Comparison of ENCODE assay signal across 20 mouse cellular contexts in genomic region chr19:56102454-56103080, GRCm38 (mm10).
DNase-seq lines count a peak whose midpoint lies in the region; ATAC-seq lines count a peak whose summit lies in the region.
"Had no signal": no experiment of that assay in that cellular context is flagged by ENCODE, and none has a peak within 500 bp of the region (broad histone marks: within the 10 kb centered on the region; RNA-seq: fewer than 3 reads in every experiment).

No protein-coding gene starts in this region.

- no peak overlapping the region for H3K4me2 ChIP-seq in forebrain, embryonic 14.5 days (ENCODE audit: low read length)
- H3K4me2 ChIP-seq in forebrain, embryonic 13.5 days: no peak overlapping the region
- no peak overlapping the region for H3K4me2 ChIP-seq in limb, embryonic 15.5 days
- H3K4me2 ChIP-seq: heart, embryonic 12.5 days; hindbrain, embryonic 14.5 days; kidney, embryonic 15.5 days; limb, embryonic 12.5 days; liver, embryonic 15.5 days; midbrain, embryonic 13.5 days; neural tube, embryonic 12.5 days had no signal

- no peaks in the 10 kb centered on the region for H3K36me3 ChIP-seq in forebrain, embryonic 14.5 days (ENCODE audit: control insufficient read depth, insufficient read depth, low read length)
- no peaks in the 10 kb centered on the region for H3K36me3 ChIP-seq in forebrain, embryonic 13.5 days (ENCODE audit: poor library complexity, severe bottlenecking)
- H3K36me3 ChIP-seq in embryonic facial prominence, embryonic 10.5 days (replicated peaks): no peaks in the 10 kb centered on the region; the same call in 1 of the 2 replicates
- H3K36me3 ChIP-seq in limb, embryonic 15.5 days: no peaks in the 10 kb centered on the region
- H3K36me3 ChIP-seq: heart, embryonic 12.5 days; kidney, embryonic 15.5 days; limb, embryonic 12.5 days; liver, embryonic 15.5 days; midbrain, embryonic 13.5 days; neural tube, embryonic 12.5 days had no signal

- no peaks in the 10 kb centered on the region for H3K4me1 ChIP-seq in forebrain, embryonic 14.5 days (ENCODE audit: control insufficient read depth, insufficient read depth, low read length)
- peaks cover 5% of the 10 kb centered on the region for H3K4me1 ChIP-seq in forebrain, embryonic 13.5 days
- H3K4me1 ChIP-seq in embryonic facial prominence, embryonic 10.5 days: peaks cover 32% of the 10 kb centered on the region
- peaks cover 40% of the 10 kb centered on the region for H3K4me1 ChIP-seq in limb, embryonic 15.5 days
- H3K4me1 ChIP-seq: heart, embryonic 12.5 days; liver, embryonic 15.5 days had no signal

- intact Hi-C loops in heart, postnatal 25 days (cut with DNase I): no loop called here

- no peak overlapping the region for H3K27ac ChIP-seq in forebrain, embryonic 14.5 days (ENCODE audit: low read depth, low read length)
- H3K27ac ChIP-seq in forebrain, embryonic 13.5 days: no peak overlapping the region
- peak overlapping the region; percentile 6; the same call in 1 of the 2 replicates for H3K27ac ChIP-seq in embryonic facial prominence, embryonic 10.5 days (replicated peaks)
- no peak overlapping the region for H3K27ac ChIP-seq in limb, embryonic 15.5 days
- H3K27ac ChIP-seq: hindbrain, embryonic 14.5 days; kidney, embryonic 15.5 days; limb, embryonic 12.5 days; liver, embryonic 15.5 days; midbrain, embryonic 13.5 days; neural tube, embryonic 12.5 days had no signal

- H3K4me3 ChIP-seq in forebrain, embryonic 14.5 days (ENCODE audit: low read depth, low read length): no peak overlapping the region
- H3K4me3 ChIP-seq in forebrain, embryonic 13.5 days: no peak overlapping the region
- no peak overlapping the region for H3K4me3 ChIP-seq in embryonic facial prominence, embryonic 10.5 days
- H3K4me3 ChIP-seq in limb, embryonic 15.5 days: no peak overlapping the region
- H3K4me3 ChIP-seq: heart, embryonic 12.5 days; kidney, embryonic 15.5 days; limb, embryonic 12.5 days; liver, embryonic 15.5 days; midbrain, embryonic 13.5 days; neural tube, embryonic 12.5 days had no signal

- H3K9ac ChIP-seq in forebrain, embryonic 14.5 days (ENCODE audit: low read length): no peak overlapping the region
- H3K9ac ChIP-seq in forebrain, embryonic 13.5 days: no peak overlapping the region
- H3K9ac ChIP-seq in limb, embryonic 15.5 days: no peak overlapping the region
- H3K9ac ChIP-seq: forebrain, postnatal 0 days; heart, embryonic 12.5 days; hindbrain, embryonic 14.5 days; kidney, embryonic 15.5 days; limb, embryonic 12.5 days; liver, embryonic 15.5 days; midbrain, embryonic 13.5 days; neural tube, embryonic 12.5 days had no signal

- 0 out of 2 replicates have a peak, but pooled peaks cover 6% of the 10 kb centered on the region for H3K9me3 ChIP-seq in forebrain, embryonic 14.5 days (replicated peaks; ENCODE audit: control insufficient read depth, low read length)
- H3K9me3 ChIP-seq in forebrain, embryonic 13.5 days (replicated peaks): peaks cover 8% of the 10 kb centered on the region
- peaks cover 17% of the 10 kb centered on the region for H3K9me3 ChIP-seq in embryonic facial prominence, embryonic 10.5 days
- no peaks in the 10 kb centered on the region for H3K9me3 ChIP-seq in limb, embryonic 15.5 days

- no peak for ATAC-seq in forebrain, embryonic 14.5 days
- no peak for ATAC-seq in forebrain, embryonic 13.5 days
- peak; percentile 46; the same call in 1 of the 2 replicates for ATAC-seq in limb, embryonic 15.5 days (ENCODE audit: insufficient number of reproducible peaks, low FRiP score, low TSS enrichment, low read depth)
- ATAC-seq: CD4-positive, CD25-positive, alpha-beta regulatory T cell, adult 4 months; forebrain, postnatal 0 days; midbrain, embryonic 13.5 days had no signal

- WGBS in forebrain, embryonic 14.5 days: 58% methylated on average over 7 of the region's 7 CpGs
- 65% methylated on average over 7 of the region's 7 CpGs for WGBS in forebrain, embryonic 13.5 days
- 86% methylated on average over 7 of the region's 7 CpGs for WGBS in embryonic facial prominence, embryonic 10.5 days
- WGBS in limb, embryonic 15.5 days: 37% methylated on average over 7 of the region's 7 CpGs

- peak; percentile 41 for DNase-seq in forebrain, embryonic 14.5 days (ENCODE audit: low spot score)
- no peak for DNase-seq in embryonic facial prominence, embryonic 10.5 days (ENCODE audit: low spot score)
- peak; percentile 38 for DNase-seq in gonadal fat pad, adult 2 months (ENCODE audit: low read depth)
- no peak for DNase-seq in urinary bladder, postnatal 10 days (ENCODE audit: low spot score)
- no peak for DNase-seq in heart, postnatal 25 days (ENCODE audit: low spot score)
- no peak for DNase-seq in adrenal gland, postnatal 36 days
- DNase-seq: cerebellum, adult 8-10 months; forebrain, postnatal 0 days; heart, postnatal 14 days; kidney, postnatal 4 days had no signal

- no peaks in the 10 kb centered on the region for H3K27me3 ChIP-seq in forebrain, embryonic 14.5 days (replicated peaks; ENCODE audit: control insufficient read depth, insufficient read depth, low read length)
- peaks cover 8% of the 10 kb centered on the region; the same call in 1 of the 2 replicates for H3K27me3 ChIP-seq in forebrain, embryonic 13.5 days
- H3K27me3 ChIP-seq in embryonic facial prominence, embryonic 10.5 days (replicated peaks; ENCODE audit: low read depth, poor library complexity, severe bottlenecking): peaks cover 37% of the 10 kb centered on the region
- H3K27me3 ChIP-seq in limb, embryonic 15.5 days: peaks cover 3% of the 10 kb centered on the region; the same call in 1 of the 2 replicates
- H3K27me3 ChIP-seq: liver, embryonic 15.5 days; midbrain, embryonic 13.5 days had no signal

Comparison
In these comparisons a context has a peak if more than half of its experiments do, and no peak if none do; other contexts are left out.
1. DNase-seq: peak in forebrain, embryonic 14.5 days (single experiment) and gonadal fat pad, adult 2 months (single experiment); none in embryonic facial prominence, embryonic 10.5 days (single experiment), urinary bladder, postnatal 10 days (single experiment), heart, postnatal 25 days (single experiment) and adrenal gland, postnatal 36 days (0 of 2).